In the genomic region with DNA sequence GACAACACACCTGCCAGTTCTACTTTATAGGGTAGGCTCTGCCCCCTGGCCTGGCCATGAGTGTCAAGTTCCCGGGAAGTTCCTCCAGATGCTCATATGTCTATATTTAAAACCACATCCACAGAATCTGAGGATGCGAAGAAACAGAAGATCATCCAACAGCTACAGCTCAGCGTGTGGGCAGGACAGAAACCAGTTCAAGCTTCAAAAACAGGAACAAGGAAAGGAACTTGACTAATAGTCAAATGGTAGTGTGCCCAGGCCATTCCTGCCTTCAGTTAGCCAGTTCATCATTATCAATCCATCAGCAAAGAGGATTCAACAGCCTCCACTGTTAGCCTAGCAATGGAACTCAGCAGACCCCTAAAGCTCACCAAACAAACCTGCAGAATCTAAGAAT, we compare ENCODE assay signal across 29 mouse cellular contexts. TPM values are rescaled to one million over a fixed set of nuclear protein-coding genes. Genes with fewer than 3 reads are reported as not detected.
DNase-seq lines count a peak whose midpoint lies in the region; ATAC-seq and TF ChIP-seq lines count a peak whose summit lies in the region.
"Had no signal": no experiment of that assay in that cellular context is flagged by ENCODE, and none has a peak within 500 bp of the region (broad histone marks: within the 10 kb centered on the region; RNA-seq: fewer than 3 reads in every experiment).

No protein-coding gene starts in this region.

- H3K27ac ChIP-seq in left cerebral cortex, adult 2 months: peak overlapping the region; percentile 24; the same call in 1 of the 2 replicates
- H3K27ac ChIP-seq: embryonic facial prominence, embryonic 10.5 days; embryonic facial prominence, embryonic 13.5 days; forebrain, embryonic 12.5 days; forebrain, embryonic 15.5 days; gastrocnemius, adult 2 months; heart, embryonic 15.5 days; hindbrain, embryonic 12.5 days; hindbrain, embryonic 15.5 days had no signal

- no peak overlapping the region for H3K4me3 ChIP-seq in left cerebral cortex, adult 2 months
- H3K4me3 ChIP-seq: embryonic facial prominence, embryonic 10.5 days; embryonic facial prominence, embryonic 13.5 days; erythroblast, embryonic 14.5 days; forebrain, embryonic 12.5 days; forebrain, embryonic 15.5 days; gastrocnemius, adult 2 months; heart, embryonic 12.5 days; heart, embryonic 15.5 days; hindbrain, embryonic 12.5 days; hindbrain, embryonic 15.5 days had no signal

- intact Hi-C loops in left cerebral cortex, adult 2 months (cut with DNase I): no loop called here

- 0 out of 2 replicates have a peak, but pooled peaks have one; percentile 36 for ATAC-seq in common myeloid progenitor, adult 5-6 weeks (replicated peaks; ENCODE audit: low read depth, poor library complexity, severe bottlenecking)
- peak; percentile 45 for ATAC-seq in megakaryocyte progenitor cell, adult 5-6 weeks (replicated peaks; ENCODE audit: poor library complexity)
- ATAC-seq: activated CD4-positive, CD25-positive, alpha-beta regulatory T cell, adult 4 months; CD4-positive, CD25-positive, alpha-beta regulatory T cell, adult 4 months; forebrain, embryonic 15.5 days had no signal

- no peak for TF ChIP-seq CTCF in left cerebral cortex, adult 2 months (IDR thresholded peaks at IDR 0.05)

- DNase-seq in left cerebral cortex, adult 2 months (ENCODE audit: extremely low spot score in 1 of 2, low spot score in 2 of 2): no peak
- DNase-seq in left cerebral cortex, adult 11 months (ENCODE audit: low spot score): no peak
- DNase-seq in c-Kit-positive CD71-positive TER-119-positive erythroid progenitor cells, embryonic 14.5 days (ENCODE audit: low spot score): no peak
- no peak for DNase-seq in heart, postnatal 4 days
- DNase-seq: adrenal gland, adult 8-10 months; adrenal gland, postnatal 25 days; cerebellum, adult 11 months; cerebellum, adult 2 months; cerebellum, adult 9-11 months; cerebellum, postnatal 25 days; embryo, embryonic 11 days; gastrocnemius, adult 2 months; gastrocnemius, postnatal 14 days; heart, adult 18-20 months; heart, postnatal 10 days had no signal

RNA-seq across cellular contexts. Expression of a gene that starts 4.5 kb away (rescaled TPM):
- 1 to 10 TPM; 7.9 to 8.6 TPM for total RNA-seq in left cerebral cortex, adult 2 months (2021)
- not detected in 2 replicates for total RNA-seq in common myeloid progenitor, adult 5-6 weeks (2017)
- total RNA-seq in megakaryocyte progenitor cell, adult 5-6 weeks (2015): not detected in 2 replicates
- total RNA-seq in megakaryocyte progenitor cell, adult 5-6 weeks (2017): 0.07 TPM in 1 of 2 replicates, not detected in the other
- under 1 TPM; 0.36 to 0.47 TPM for total RNA-seq in heart, postnatal 4 days (2021)
- total RNA-seq: hematopoietic stem cell, adult 5-6 weeks had no signal
